Mouse (Mus musculus): ENCODE data around the gene Adamts8.

DNA sequence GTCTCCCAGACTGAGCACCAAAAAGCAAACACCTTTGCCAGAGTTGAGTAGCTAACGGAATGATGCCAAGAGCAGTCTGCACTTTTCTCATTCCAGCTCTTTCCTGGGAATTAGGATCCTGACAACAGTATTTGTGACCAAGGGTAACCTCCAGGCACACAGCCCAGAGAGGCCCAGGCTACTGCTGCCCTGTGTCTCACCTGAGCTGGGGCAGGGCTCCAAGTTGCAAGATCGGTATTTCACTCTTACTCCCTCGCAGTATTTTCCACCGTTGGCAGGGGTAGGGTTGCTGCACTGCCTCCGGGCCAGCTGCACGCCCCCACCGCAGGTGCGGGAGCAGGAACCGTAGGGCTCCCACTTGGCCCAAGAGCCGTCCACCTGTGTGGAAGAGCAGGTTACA, 36.5 kb upstream of the Adamts8 start:
- no peak for TF ChIP-seq POLR2A (IDR thresholded peaks at IDR 0.05; ENCODE audit: low read depth, low read length)
- no peak for TF ChIP-seq KAT2A (IDR thresholded peaks at IDR 0.05; ENCODE audit: insufficient replicate concordance, low read length)
